Comparison of ENCODE assay signal across 23 mouse cellular contexts in genomic region chr8:127768311-127768710, GRCm38 (mm10).
DNase-seq lines count a peak whose midpoint lies in the region; ATAC-seq and TF ChIP-seq lines count a peak whose summit lies in the region.
"Had no signal": no experiment of that assay in that cellular context is flagged by ENCODE, and none has a peak within 500 bp of the region (broad histone marks: within the 10 kb centered on the region; RNA-seq: fewer than 3 reads in every experiment).

No protein-coding gene starts in this region.

- 19% methylated on average over 3 of the region's 3 CpGs for WGBS in forebrain, embryonic 12.5 days
- 29% methylated on average over 3 of the region's 3 CpGs for WGBS in forebrain, postnatal 0 days
- 62% methylated on average over 3 of the region's 3 CpGs for WGBS in midbrain, embryonic 11.5 days
- WGBS in midbrain, embryonic 14.5 days, result 43% methylated on average over 3 of the region's 3 CpGs

- no peaks in the 10 kb centered on the region for H3K9me3 ChIP-seq in forebrain, embryonic 12.5 days
- H3K9me3 ChIP-seq in forebrain, postnatal 0 days (ENCODE audit: low read length), result no peaks in the 10 kb centered on the region
- no peaks in the 10 kb centered on the region for H3K9me3 ChIP-seq in midbrain, embryonic 11.5 days (ENCODE audit: control insufficient read depth, low read length)
- no peaks in the 10 kb centered on the region for H3K9me3 ChIP-seq in midbrain, embryonic 14.5 days (ENCODE audit: control insufficient read depth, low read length)
- H3K9me3 ChIP-seq: embryonic facial prominence, embryonic 12.5 days; forebrain, embryonic 13.5 days; hindbrain, embryonic 12.5 days had no signal

- peak; percentile 14 for DNase-seq in embryo, embryonic 10 days (ENCODE audit: low spot score)
- no peak for DNase-seq in embryo, embryonic 11 days
- no peak for DNase-seq in forebrain, postnatal 0 days
- DNase-seq in midbrain, embryonic 11.5 days (ENCODE audit: low spot score, missing footprints), result peak; percentile 65
- DNase-seq in midbrain, embryonic 14.5 days, result no peak
- DNase-seq in brain, embryonic 14.5 days (ENCODE audit: low read depth), result peak; percentile 56
- DNase-seq in yolk sac, embryonic 10.5 days (ENCODE audit: low spot score), result no peak
- DNase-seq: adrenal gland, postnatal 10 days; B cell, adult 2 months; cerebellum, adult 2 months; cerebellum, postnatal 10 days; gastrocnemius, postnatal 14 days; heart, postnatal 36 days had no signal

- H3K9ac ChIP-seq in forebrain, embryonic 12.5 days, result no peak overlapping the region
- H3K9ac ChIP-seq in forebrain, postnatal 0 days, result no peak overlapping the region
- H3K9ac ChIP-seq in midbrain, embryonic 11.5 days (ENCODE audit: low read length), result no peak overlapping the region
- H3K9ac ChIP-seq in midbrain, embryonic 14.5 days (replicated peaks; ENCODE audit: low read length), result no peak overlapping the region
- H3K9ac ChIP-seq: embryonic facial prominence, embryonic 12.5 days; forebrain, embryonic 13.5 days; heart, embryonic 13.5 days; hindbrain, embryonic 12.5 days had no signal

- no peak overlapping the region for H3K4me2 ChIP-seq in forebrain, embryonic 12.5 days
- H3K4me2 ChIP-seq in forebrain, postnatal 0 days (ENCODE audit: low read depth), result no peak overlapping the region
- H3K4me2 ChIP-seq in midbrain, embryonic 11.5 days, result no peak overlapping the region
- no peak overlapping the region for H3K4me2 ChIP-seq in midbrain, embryonic 14.5 days (ENCODE audit: low read length)
- H3K4me2 ChIP-seq: embryonic facial prominence, embryonic 12.5 days; forebrain, embryonic 13.5 days; heart, embryonic 13.5 days; hindbrain, embryonic 12.5 days had no signal

- peak; percentile 68; the same call in 1 of the 2 replicates for ATAC-seq in forebrain, embryonic 12.5 days (ENCODE audit: low FRiP score)
- ATAC-seq in forebrain, postnatal 0 days, result no peak
- no peak for ATAC-seq in midbrain, embryonic 11.5 days (ENCODE audit: low FRiP score)
- ATAC-seq in midbrain, embryonic 14.5 days (ENCODE audit: low FRiP score, low TSS enrichment), result no peak
- ATAC-seq: CD4-positive, CD25-positive, alpha-beta regulatory T cell, adult 4 months; forebrain, embryonic 13.5 days; hindbrain, embryonic 16.5 days; inflammation-experienced regulatory T-cells, adult 6 months; intestine, postnatal 0 days had no signal

- H3K4me3 ChIP-seq in forebrain, embryonic 12.5 days (replicated peaks), result no peak overlapping the region
- no peak overlapping the region for H3K4me3 ChIP-seq in forebrain, postnatal 0 days (ENCODE audit: low read depth, low read length)
- H3K4me3 ChIP-seq in midbrain, embryonic 11.5 days (ENCODE audit: low read depth, low read length), result no peak overlapping the region
- no peak overlapping the region for H3K4me3 ChIP-seq in midbrain, embryonic 14.5 days (replicated peaks; ENCODE audit: low read depth, low read length)
- H3K4me3 ChIP-seq: embryonic facial prominence, embryonic 12.5 days; forebrain, embryonic 13.5 days; heart, embryonic 13.5 days; hindbrain, embryonic 12.5 days had no signal

- H3K36me3 ChIP-seq in forebrain, embryonic 12.5 days (replicated peaks), result no peaks in the 10 kb centered on the region
- no peaks in the 10 kb centered on the region for H3K36me3 ChIP-seq in forebrain, postnatal 0 days (ENCODE audit: insufficient read depth)
- no peaks in the 10 kb centered on the region for H3K36me3 ChIP-seq in midbrain, embryonic 11.5 days (ENCODE audit: control insufficient read depth, insufficient read depth, low read length)
- no peaks in the 10 kb centered on the region for H3K36me3 ChIP-seq in midbrain, embryonic 14.5 days (ENCODE audit: control insufficient read depth, insufficient read depth, low read length)
- H3K36me3 ChIP-seq: embryonic facial prominence, embryonic 12.5 days; G1E; heart, embryonic 13.5 days; hindbrain, embryonic 12.5 days had no signal

- no peaks in the 10 kb centered on the region for H3K27me3 ChIP-seq in forebrain, embryonic 12.5 days
- no peaks in the 10 kb centered on the region for H3K27me3 ChIP-seq in forebrain, postnatal 0 days (ENCODE audit: insufficient read depth, low read length)
- no peaks in the 10 kb centered on the region for H3K27me3 ChIP-seq in midbrain, embryonic 11.5 days (ENCODE audit: control insufficient read depth, insufficient read depth, low read length)
- no peaks in the 10 kb centered on the region for H3K27me3 ChIP-seq in midbrain, embryonic 14.5 days (ENCODE audit: control insufficient read depth, insufficient read depth, low read length)
- H3K27me3 ChIP-seq: embryonic facial prominence, embryonic 12.5 days; forebrain, embryonic 13.5 days; heart, embryonic 13.5 days; hindbrain, embryonic 12.5 days had no signal

- no peak for TF ChIP-seq CTCF in forebrain, postnatal 0 days (IDR thresholded peaks at IDR 0.05; ENCODE audit: low read depth)
- no peak for TF ChIP-seq CTCF in brain, embryonic 14.5 days (IDR thresholded peaks at IDR 0.05; ENCODE audit: borderline replicate concordance, extremely low read depth, insufficient read depth, insufficient read length)

- H3K4me1 ChIP-seq in forebrain, embryonic 12.5 days, result no peaks in the 10 kb centered on the region
- H3K4me1 ChIP-seq in forebrain, postnatal 0 days (ENCODE audit: insufficient read depth), result 0 out of 2 replicates have a peak, but pooled peaks cover under 1% of the 10 kb centered on the region
- H3K4me1 ChIP-seq in midbrain, embryonic 11.5 days (ENCODE audit: control insufficient read depth, insufficient read depth, low read length), result no peaks in the 10 kb centered on the region
- no peaks in the 10 kb centered on the region for H3K4me1 ChIP-seq in midbrain, embryonic 14.5 days (ENCODE audit: control insufficient read depth, insufficient read depth, low read length)
- H3K4me1 ChIP-seq: embryonic facial prominence, embryonic 12.5 days; hindbrain, embryonic 12.5 days had no signal

- TF ChIP-seq POLR2A in brain, embryonic 14.5 days (IDR thresholded peaks at IDR 0.05; ENCODE audit: borderline replicate concordance, extremely low read depth, insufficient read depth, insufficient read length, poor library complexity, severe bottlenecking), result no peak

- no peak overlapping the region for H3K27ac ChIP-seq in forebrain, embryonic 12.5 days
- no peak overlapping the region for H3K27ac ChIP-seq in forebrain, postnatal 0 days (ENCODE audit: low read depth, low read length)
- no peak overlapping the region for H3K27ac ChIP-seq in midbrain, embryonic 11.5 days (ENCODE audit: low read depth, low read length)
- H3K27ac ChIP-seq in midbrain, embryonic 14.5 days (replicated peaks; ENCODE audit: low read depth, low read length), result no peak overlapping the region
- H3K27ac ChIP-seq: embryonic facial prominence, embryonic 12.5 days; forebrain, embryonic 13.5 days; heart, embryonic 13.5 days; hindbrain, embryonic 12.5 days had no signal

Comparison
In these comparisons a context has a peak if more than half of its experiments do, and no peak if none do; other contexts are left out.
1. DNase-seq: peak in embryo, embryonic 10 days (single experiment), midbrain, embryonic 11.5 days (single experiment) and brain, embryonic 14.5 days (single experiment); none in embryo, embryonic 11 days (single experiment), forebrain, postnatal 0 days (single experiment), midbrain, embryonic 14.5 days (single experiment) and yolk sac, embryonic 10.5 days (single experiment).